Mouse (Mus musculus): ENCODE data around the gene Hif3a. TPM values are rescaled to one million over a fixed set of nuclear protein-coding genes. Genes with fewer than 3 reads are reported as not detected.
"Not testable (repeated sequence)": the region's sequence is repeated elsewhere in the genome, so short reads cannot be mapped to it uniquely, and the experiment has no call there.

The Hif3a gene
- total RNA-seq (2017): not detected in 2 replicates

DNA sequence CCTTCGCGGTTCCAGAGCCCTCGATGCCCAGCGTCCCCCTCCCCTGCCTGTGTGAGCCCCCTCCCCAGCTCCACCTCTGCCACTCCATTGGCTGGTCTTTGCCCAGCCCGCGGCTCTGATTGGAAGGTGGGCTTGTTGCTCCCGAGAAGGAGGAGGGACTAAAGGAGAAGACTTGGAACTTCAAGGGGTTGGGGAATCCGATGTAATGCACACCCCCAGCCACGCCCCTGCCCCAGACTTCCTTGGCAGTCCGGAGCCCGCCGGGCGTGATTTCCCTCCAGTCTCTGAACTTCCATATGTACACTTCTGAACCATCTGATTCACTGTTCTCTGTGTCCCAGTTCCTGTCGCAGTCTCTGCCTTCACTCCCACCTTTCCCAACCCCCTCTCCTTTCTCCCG, at the start of gene Hif3a:
Gene Hif3a, minus strand, starts transcription at position 39 of the 400 bp plus-strand sequence.
- no peak for ATAC-seq (ENCODE audit: extremely low read depth, insufficient number of reproducible peaks, low FRiP score, poor library complexity, severe bottlenecking)

- ATAC-seq (ENCODE audit: extremely low read depth, insufficient number of reproducible peaks, low FRiP score, poor library complexity, severe bottlenecking): not testable (repeated sequence)
Measured at GRCm38 (mm10) chr7:17101631-17102030, 39.4 kb upstream of the Hif3a start.

GRCm38 (mm10) chr7:17091280-17091679, 29.1 kb upstream of the Hif3a start:
- ATAC-seq (ENCODE audit: extremely low read depth, insufficient number of reproducible peaks, low FRiP score, poor library complexity, severe bottlenecking): no peak

DNA sequence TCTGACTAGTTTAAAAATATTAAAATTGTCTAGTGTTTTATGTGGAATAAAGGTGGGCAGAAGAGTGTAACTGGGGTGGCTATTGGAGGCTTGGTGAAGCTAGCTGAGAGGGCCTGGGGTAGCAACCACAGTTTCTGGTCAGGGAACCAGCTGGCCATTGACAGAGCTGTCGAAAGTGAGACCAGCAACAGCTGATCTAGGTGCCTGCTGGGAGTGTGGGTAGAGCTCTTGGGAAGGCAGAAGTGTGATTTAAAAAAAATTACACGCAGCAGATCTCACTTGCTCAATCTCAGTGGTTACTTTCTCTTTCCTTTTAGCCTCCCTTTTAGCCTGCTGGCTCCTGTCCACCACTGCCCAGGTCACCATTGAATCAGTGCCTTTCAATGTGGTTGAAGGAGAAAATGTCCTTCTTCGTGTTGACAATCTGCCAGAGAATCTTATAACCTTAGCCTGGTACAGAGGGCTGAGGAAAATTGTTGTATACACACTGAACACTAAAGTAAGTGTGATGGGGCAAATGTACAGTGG, 27.9 kb upstream of the Hif3a start:
- no peak for ATAC-seq (ENCODE audit: extremely low read depth, insufficient number of reproducible peaks, low FRiP score, poor library complexity, severe bottlenecking)

GRCm38 (mm10) chr7:17087731-17088130, 25.5 kb upstream of the Hif3a start:
- ATAC-seq (ENCODE audit: extremely low read depth, insufficient number of reproducible peaks, low FRiP score, poor library complexity, severe bottlenecking): no peak

GRCm38 (mm10) chr7:17082766-17083165, 20.5 kb upstream of the Hif3a start:
- ATAC-seq (ENCODE audit: extremely low read depth, insufficient number of reproducible peaks, low FRiP score, poor library complexity, severe bottlenecking): no peak

DNA sequence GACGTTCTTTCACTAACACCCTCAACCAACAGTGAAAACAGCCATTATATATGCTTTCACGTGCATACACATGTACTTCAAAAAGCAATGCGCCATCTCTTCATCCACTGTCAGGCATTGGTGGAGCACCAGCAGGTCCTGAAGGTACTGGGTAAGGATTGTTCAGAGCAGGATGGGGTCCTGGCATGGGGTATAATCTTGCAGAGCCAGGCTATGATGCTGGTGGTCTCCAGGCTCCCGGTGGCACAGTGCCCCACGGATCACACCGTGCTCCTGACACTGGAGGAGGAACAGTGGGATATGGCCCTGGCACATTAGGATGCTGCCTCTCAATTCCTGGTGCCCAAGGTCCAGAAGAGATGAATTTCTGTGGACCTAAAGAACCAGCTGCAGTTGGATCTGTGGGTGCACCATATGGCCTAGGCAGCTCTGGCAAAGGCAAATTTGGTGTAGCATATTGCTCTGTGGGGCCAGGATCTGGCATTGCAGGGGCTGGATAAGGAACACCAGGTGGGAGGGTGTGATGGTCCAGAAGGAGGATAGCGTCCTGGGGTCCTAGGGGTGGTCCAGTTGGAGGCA, 15.9 kb upstream of the Hif3a start:
- ATAC-seq (ENCODE audit: extremely low read depth, insufficient number of reproducible peaks, low FRiP score, poor library complexity, severe bottlenecking): no peak

DNA sequence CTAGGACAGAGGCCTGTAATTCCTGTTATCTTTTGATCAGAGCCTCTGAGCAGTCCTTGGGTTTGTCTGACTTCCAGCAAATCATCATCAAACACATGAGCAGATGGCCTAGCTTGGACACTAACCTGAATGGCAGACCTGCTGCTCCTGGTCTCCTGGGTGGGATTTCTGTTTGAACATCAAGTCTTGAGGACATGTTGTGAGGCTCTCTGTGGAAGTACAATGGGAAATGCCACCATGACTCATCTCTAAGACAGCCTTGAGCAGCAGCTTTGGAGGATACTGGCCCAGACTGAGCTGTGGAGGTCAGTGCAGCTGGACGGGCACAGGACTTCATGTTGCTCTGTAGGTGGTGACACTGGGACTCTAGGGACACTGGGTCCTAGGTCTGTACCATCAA, 14.3 kb upstream of the Hif3a start:
- ATAC-seq (ENCODE audit: extremely low read depth, insufficient number of reproducible peaks, low FRiP score, poor library complexity, severe bottlenecking): no peak

DNA sequence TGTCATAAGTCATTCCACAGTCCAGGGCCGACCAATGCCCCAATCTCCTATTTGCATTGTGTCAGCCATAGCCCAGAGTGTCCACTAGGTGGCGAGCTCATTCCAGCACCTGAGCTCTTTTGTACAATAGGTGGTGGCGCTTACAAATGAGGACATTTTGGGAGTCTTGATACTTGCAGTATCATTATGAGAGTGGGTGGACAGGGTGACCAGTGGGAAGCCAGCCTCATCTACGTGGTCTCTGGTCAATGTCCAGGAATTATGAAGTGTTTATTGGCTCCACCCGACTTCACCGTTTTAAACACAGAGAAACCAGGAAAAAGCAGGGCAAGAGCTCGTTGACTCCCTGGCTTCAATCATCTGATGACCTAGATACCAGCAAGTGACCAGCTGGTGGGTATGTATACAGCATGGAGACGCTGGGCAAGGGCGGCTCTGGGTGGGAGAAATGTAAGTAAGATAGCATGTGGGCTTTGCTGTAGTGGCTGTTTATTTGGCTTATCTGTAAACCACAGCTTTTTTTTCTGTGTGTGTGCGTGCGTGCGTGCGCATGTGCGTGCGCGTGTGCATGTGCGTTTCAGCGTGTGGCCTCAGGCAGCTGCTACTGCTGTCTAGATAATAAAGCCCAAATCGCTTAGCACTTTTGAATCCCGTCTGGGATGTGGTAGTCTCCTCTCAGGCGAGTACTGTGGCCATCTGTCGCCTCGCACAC, 11.8 kb upstream of the Hif3a start, which contains the start of gene Psg16:
Gene Psg16, plus strand, starts transcription at position 137 of the 712 bp plus-strand sequence.
- ATAC-seq (ENCODE audit: extremely low read depth, insufficient number of reproducible peaks, low FRiP score, poor library complexity, severe bottlenecking): peak; percentile 55; the same call in 1 of the 2 replicates

- ATAC-seq (ENCODE audit: extremely low read depth, insufficient number of reproducible peaks, low FRiP score, poor library complexity, severe bottlenecking): no peak
Measured at GRCm38 (mm10) chr7:17073513-17073903, 11.3 kb upstream of the Hif3a start.

- not testable (repeated sequence) for ATAC-seq (ENCODE audit: extremely low read depth, insufficient number of reproducible peaks, low FRiP score, poor library complexity, severe bottlenecking)
Measured at GRCm38 (mm10) chr7:17067651-17068050, 5.4 kb upstream of the Hif3a start.

- no peak for ATAC-seq (ENCODE audit: extremely low read depth, insufficient number of reproducible peaks, low FRiP score, poor library complexity, severe bottlenecking)
Measured at GRCm38 (mm10) chr7:17067000-17067399, 4.8 kb upstream of the Hif3a start.

DNA sequence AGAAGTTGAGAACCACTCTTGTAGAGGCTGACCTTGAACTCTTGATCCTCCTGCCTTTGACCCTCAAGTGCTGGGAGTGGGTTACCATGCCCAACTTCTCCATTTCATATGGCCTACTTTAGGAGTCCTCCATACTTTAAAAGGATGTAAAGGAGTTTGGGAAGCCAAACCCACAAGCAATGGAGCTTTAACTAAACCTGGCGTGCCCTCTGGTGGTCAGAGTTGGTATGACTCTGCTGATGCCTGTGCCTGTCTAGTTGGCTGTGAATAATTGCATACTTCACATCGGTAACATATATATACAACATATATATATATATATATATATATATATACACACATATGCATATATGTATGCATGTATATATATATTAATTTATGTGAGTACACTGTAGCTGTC, 4.2 kb upstream of the Hif3a start:
- ATAC-seq (ENCODE audit: extremely low read depth, insufficient number of reproducible peaks, low FRiP score, poor library complexity, severe bottlenecking): peak; percentile 39; the same call in 1 of the 2 replicates

DNA sequence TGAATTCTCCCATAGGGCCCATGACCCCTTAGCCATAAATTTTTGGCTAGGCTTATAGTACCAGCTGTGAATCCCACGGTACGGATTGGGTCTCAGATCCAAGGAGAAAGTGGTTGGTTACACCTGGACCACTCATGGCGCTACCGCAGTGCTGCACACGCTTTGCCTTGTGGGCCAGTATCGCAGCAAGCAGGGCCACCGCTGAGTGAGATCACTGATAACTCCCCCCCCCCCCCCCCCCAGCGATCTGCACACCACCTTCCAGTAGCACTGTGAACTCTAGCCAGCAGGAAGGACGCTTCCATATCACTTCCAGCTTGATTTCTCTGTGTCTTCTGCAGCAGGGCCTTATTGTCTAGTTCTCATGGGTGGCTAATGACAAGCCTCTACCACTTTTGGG, 3.4 kb upstream of the Hif3a start:
- no peak for ATAC-seq (ENCODE audit: extremely low read depth, insufficient number of reproducible peaks, low FRiP score, poor library complexity, severe bottlenecking)

GRCm38 (mm10) chr7:17062845-17063244, 618 bp upstream of the Hif3a start:
- peak; percentile 31; the same call in 1 of the 2 replicates for ATAC-seq (ENCODE audit: extremely low read depth, insufficient number of reproducible peaks, low FRiP score, poor library complexity, severe bottlenecking)

DNA sequence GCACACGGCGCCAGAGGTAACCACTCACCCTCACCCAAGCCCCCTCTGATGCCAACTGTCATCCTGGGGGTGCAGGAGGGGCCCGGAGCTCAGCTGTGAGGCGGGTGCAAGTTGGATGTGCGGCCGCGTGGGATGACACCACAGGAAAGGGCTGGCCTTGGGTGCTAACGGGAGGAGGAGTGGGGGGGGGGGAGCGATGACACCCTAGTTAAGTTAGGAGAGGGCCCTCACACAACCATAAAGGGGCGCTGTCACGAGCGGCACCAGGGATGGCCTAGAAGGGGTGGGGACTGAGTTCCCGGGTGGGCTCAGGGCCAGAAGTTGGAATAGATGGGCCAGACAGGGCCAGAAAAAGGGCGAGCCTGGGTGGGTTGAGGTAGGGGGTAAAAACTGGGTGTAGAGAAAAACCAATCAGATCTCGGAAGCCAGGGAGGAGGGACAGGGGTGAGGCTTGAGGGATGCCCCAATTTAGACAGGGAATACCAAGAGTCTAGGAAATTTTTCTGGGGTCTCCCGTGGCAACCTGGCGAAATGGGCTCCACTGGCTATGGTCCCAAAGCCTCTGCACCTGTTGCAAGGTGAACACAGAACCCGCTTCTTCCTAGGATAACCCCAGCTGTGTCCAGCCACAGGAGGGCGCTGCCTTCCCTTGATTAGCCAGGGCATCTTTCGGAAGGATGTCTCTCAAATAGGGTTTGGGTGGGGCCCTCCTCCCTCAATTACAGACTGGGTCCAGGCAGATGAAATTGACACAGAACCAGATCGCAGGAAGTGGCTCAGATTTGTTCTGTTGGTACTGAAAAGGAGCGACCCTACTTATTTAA, 1.2 kb downstream of the Hif3a start:
- ATAC-seq (ENCODE audit: extremely low read depth, insufficient number of reproducible peaks, low FRiP score, poor library complexity, severe bottlenecking): no peak

DNA sequence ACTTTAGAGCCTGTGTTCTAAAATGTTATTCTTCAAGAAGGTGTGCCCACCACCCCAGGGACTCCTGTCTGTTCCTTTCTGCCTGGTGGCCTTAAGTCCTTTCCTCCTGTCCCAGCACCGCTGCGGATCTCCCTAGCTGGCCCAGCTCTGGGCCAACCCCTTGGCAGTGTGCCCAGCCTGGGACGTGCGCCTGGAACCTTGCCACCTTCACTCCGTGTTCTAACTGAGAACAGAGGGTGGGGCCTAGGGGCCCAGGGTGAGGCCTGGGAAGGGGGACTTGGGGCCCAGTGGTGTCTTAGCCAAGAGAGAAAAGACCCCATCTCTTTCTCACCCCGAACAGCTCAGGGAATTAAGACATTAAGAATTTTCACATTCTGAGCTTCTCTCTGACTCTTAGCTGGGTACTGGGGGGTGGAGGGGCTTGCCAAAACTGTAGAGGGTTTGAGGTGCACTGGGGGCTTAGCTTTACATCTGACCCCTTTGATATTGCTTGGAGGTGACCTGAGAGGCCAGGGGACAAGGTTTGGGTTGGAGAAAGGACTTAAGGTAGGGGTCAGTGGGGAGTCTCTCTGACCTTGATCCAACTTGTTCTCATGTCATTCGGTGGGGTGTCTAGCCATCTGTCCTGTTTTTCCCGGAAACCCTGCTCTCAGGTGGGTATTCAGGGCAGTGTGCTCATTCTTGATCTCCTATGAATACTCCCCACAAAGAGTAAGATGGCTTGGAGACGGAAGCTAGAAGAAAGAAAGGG, 2.0 kb downstream of the Hif3a start:
- ATAC-seq (ENCODE audit: extremely low read depth, insufficient number of reproducible peaks, low FRiP score, poor library complexity, severe bottlenecking): no peak

GRCm38 (mm10) chr7:17059463-17059844, 2.8 kb downstream of the Hif3a start:
- no peak for ATAC-seq (ENCODE audit: extremely low read depth, insufficient number of reproducible peaks, low FRiP score, poor library complexity, severe bottlenecking)

Data from neutrophil, adult 5-6 weeks (primary cell).